Mouse (Mus musculus): ENCODE measurements around the gene Glp2r. TPM values are rescaled to one million over a fixed set of nuclear protein-coding genes. Genes with fewer than 3 reads are reported as not detected.
A peak's percentile ranks its signal among the peaks of the same experiment; 100 is the strongest.

Gene Glp2r
- 0.05 TPM in 1 of 2 replicates, not detected in the other for polyA plus RNA-seq (2015; fragmentation: Nextera tagmentation; extraction: Ambion mirVana)

- WGBS = 81% methylated on average over 14 of the region's 14 CpGs
- Histone ChIP-seq H3K9ac (no peak within 1 kb of the TSS), H3K36me3 (no peaks in the 10 kb centered on the region), H3K4me2 (replicated peaks) (no peak within 1 kb of the TSS), H3K9me3 (no peaks in the 10 kb centered on the region), H3K27ac (no peak within 1 kb of the TSS), H3K4me3 (no peak within 1 kb of the TSS), H3K4me1 (peaks cover 9% of the 10 kb centered on the region; the same call in 1 of the 2 replicates), H3K27me3 (no peaks in the 10 kb centered on the region)
- no peak for ATAC-seq (ENCODE audit: low FRiP score, low read depth)
Measured at GRCm38 (mm10) chr11:67771053-67771452, at the start of gene Glp2r. Gene Glp2r (minus strand): TSS chr11:67771153.

GRCm38 (mm10) chr11:67820221-67820620, 49.3 kb upstream of the Glp2r start:
- H3K27ac ChIP-seq = no peak overlapping the region
- no peak for ATAC-seq (ENCODE audit: low FRiP score, low read depth)
- WGBS = 10% methylated on average over 4 of the region's 4 CpGs
- H3K4me2 ChIP-seq (replicated peaks) = no peak overlapping the region
- H3K4me3 ChIP-seq = no peak overlapping the region
- H3K9me3 ChIP-seq = no peaks in the 10 kb centered on the region
- H3K9ac ChIP-seq = no peak overlapping the region
- no peaks in the 10 kb centered on the region for H3K36me3 ChIP-seq
- H3K4me1 ChIP-seq = peaks cover 10% of the 10 kb centered on the region
- 0 out of 2 replicates have a peak, but pooled peaks cover 2% of the 10 kb centered on the region for H3K27me3 ChIP-seq

GRCm38 (mm10) chr11:67819604-67820003, 48.7 kb upstream of the Glp2r start:
- H3K4me2 ChIP-seq (replicated peaks) = peak overlapping the region; percentile 51
- WGBS = 11% methylated on average over 5 of the region's 5 CpGs
- no peaks in the 10 kb centered on the region for H3K36me3 ChIP-seq
- H3K4me1 ChIP-seq = peaks cover 10% of the 10 kb centered on the region
- 0 out of 2 replicates have a peak, but pooled peaks cover 2% of the 10 kb centered on the region for H3K27me3 ChIP-seq
- no peaks in the 10 kb centered on the region for H3K9me3 ChIP-seq
- no peak overlapping the region for H3K9ac ChIP-seq
- ATAC-seq (ENCODE audit: low FRiP score, low read depth) = no peak
- H3K27ac ChIP-seq = no peak overlapping the region
- 0 out of 2 replicates have a peak overlapping the region, but pooled peaks have one; percentile 5 for H3K4me3 ChIP-seq

- Histone ChIP-seq H3K9ac (no peak overlapping the region), H3K4me2 (replicated peaks) (no peak overlapping the region), H3K27ac (no peak overlapping the region), H3K27me3 (no peaks in the 10 kb centered on the region), H3K36me3 (no peaks in the 10 kb centered on the region), H3K9me3 (no peaks in the 10 kb centered on the region), H3K4me3 (no peak overlapping the region), H3K4me1 (no peaks in the 10 kb centered on the region)
- no peak for ATAC-seq (ENCODE audit: low FRiP score, low read depth)
- 75% methylated on average over 6 of the region's 6 CpGs for WGBS
Measured at GRCm38 (mm10) chr11:67811535-67811934, 40.6 kb upstream of the Glp2r start.

GRCm38 (mm10) chr11:67808051-67808450, 37.1 kb upstream of the Glp2r start:
- no peaks in the 10 kb centered on the region for H3K4me1 ChIP-seq
- H3K4me3 ChIP-seq = no peak overlapping the region
- no peak overlapping the region for H3K4me2 ChIP-seq (replicated peaks)
- H3K9me3 ChIP-seq = no peaks in the 10 kb centered on the region
- no peaks in the 10 kb centered on the region for H3K27me3 ChIP-seq
- WGBS = 85% methylated on average over 5 of the region's 5 CpGs
- H3K27ac ChIP-seq = no peak overlapping the region
- H3K36me3 ChIP-seq = no peaks in the 10 kb centered on the region
- ATAC-seq (ENCODE audit: low FRiP score, low read depth) = no peak
- no peak overlapping the region for H3K9ac ChIP-seq

GRCm38 (mm10) chr11:67806832-67807597, 36.1 kb upstream of the Glp2r start:
- Histone ChIP-seq H3K4me3 (no peak overlapping the region), H3K27me3 (no peaks in the 10 kb centered on the region), H3K36me3 (no peaks in the 10 kb centered on the region), H3K4me1 (no peaks in the 10 kb centered on the region), H3K9me3 (no peaks in the 10 kb centered on the region), H3K27ac (no peak overlapping the region), H3K9ac (no peak overlapping the region), H3K4me2 (replicated peaks) (no peak overlapping the region)
- no peak for ATAC-seq (ENCODE audit: low FRiP score, low read depth)
- WGBS = 82% methylated on average over 11 of the region's 11 CpGs

- Histone ChIP-seq H3K9me3 (no peaks in the 10 kb centered on the region), H3K4me1 (peaks cover 6% of the 10 kb centered on the region), H3K4me2 (replicated peaks) (no peak overlapping the region), H3K9ac (no peak overlapping the region), H3K27ac (no peak overlapping the region), H3K4me3 (no peak overlapping the region), H3K27me3 (no peaks in the 10 kb centered on the region), H3K36me3 (no peaks in the 10 kb centered on the region)
- 94% methylated on average over 1 of the region's 1 CpGs for WGBS
- no peak for ATAC-seq (ENCODE audit: low FRiP score, low read depth)
Measured at GRCm38 (mm10) chr11:67805538-67805937, 34.6 kb upstream of the Glp2r start.

GRCm38 (mm10) chr11:67801169-67801568, 30.2 kb upstream of the Glp2r start:
- ATAC-seq (ENCODE audit: low FRiP score, low read depth) = no peak
- Histone ChIP-seq H3K4me1 (peaks cover 18% of the 10 kb centered on the region), H3K9me3 (no peaks in the 10 kb centered on the region), H3K27ac (no peak overlapping the region), H3K4me3 (no peak overlapping the region), H3K9ac (no peak overlapping the region), H3K27me3 (no peaks in the 10 kb centered on the region), H3K36me3 (no peaks in the 10 kb centered on the region), H3K4me2 (replicated peaks) (no peak overlapping the region)
- WGBS = 44% methylated on average over 8 of the region's 8 CpGs

- H3K4me3 ChIP-seq = no peak overlapping the region
- no peaks in the 10 kb centered on the region for H3K36me3 ChIP-seq
- peaks cover 18% of the 10 kb centered on the region for H3K4me1 ChIP-seq
- H3K9me3 ChIP-seq = no peaks in the 10 kb centered on the region
- no peaks in the 10 kb centered on the region for H3K27me3 ChIP-seq
- no peak overlapping the region for H3K27ac ChIP-seq
- H3K9ac ChIP-seq = no peak overlapping the region
- H3K4me2 ChIP-seq (replicated peaks) = no peak overlapping the region
- no peak for ATAC-seq (ENCODE audit: low FRiP score, low read depth)
Measured at GRCm38 (mm10) chr11:67800130-67800723, 29.3 kb upstream of the Glp2r start.

GRCm38 (mm10) chr11:67797931-67798330, 27.0 kb upstream of the Glp2r start, which contains the start of gene Dhrs7c:
Gene Dhrs7c (plus strand): TSS chr11:67798187.
- H3K27ac ChIP-seq = 0 out of 2 replicates have a peak within 1 kb of the TSS, but pooled peaks have one; percentile 10
- no peak within 1 kb of the TSS for H3K9ac ChIP-seq
- no peak within 1 kb of the TSS for H3K4me3 ChIP-seq

GRCm38 (mm10) chr11:67790182-67790581, 19.2 kb upstream of the Glp2r start:
- no peak for ATAC-seq (ENCODE audit: low FRiP score, low read depth)
- Histone ChIP-seq H3K9ac (no peak overlapping the region), H3K4me1 (no peaks in the 10 kb centered on the region), H3K27me3 (no peaks in the 10 kb centered on the region), H3K27ac (no peak overlapping the region), H3K9me3 (no peaks in the 10 kb centered on the region), H3K4me3 (no peak overlapping the region), H3K4me2 (replicated peaks) (no peak overlapping the region), H3K36me3 (no peaks in the 10 kb centered on the region)
- WGBS = 80% methylated on average over 11 of the region's 11 CpGs

More at GRCm38 (mm10) chr11:67797931-67798330, 27.0 kb upstream of the Glp2r start, which contains the start of gene Dhrs7c:
- 0 out of 2 replicates have a peak within 1 kb of the TSS, but pooled peaks have one; percentile 14 for H3K4me2 ChIP-seq (replicated peaks)
- peaks cover 18% of the 10 kb centered on the region for H3K4me1 ChIP-seq
- H3K9me3 ChIP-seq = no peaks in the 10 kb centered on the region
- no peaks in the 10 kb centered on the region for H3K27me3 ChIP-seq
- WGBS = 52% methylated on average over 7 of the region's 7 CpGs
- no peaks in the 10 kb centered on the region for H3K36me3 ChIP-seq
- ATAC-seq (ENCODE audit: low FRiP score, low read depth) = no peak

- Histone ChIP-seq H3K4me3 (no peak within 1 kb of the TSS), H3K9ac (no peak within 1 kb of the TSS), H3K4me1 (peaks cover 9% of the 10 kb centered on the region; the same call in 1 of the 2 replicates), H3K27ac (no peak within 1 kb of the TSS), H3K27me3 (no peaks in the 10 kb centered on the region; the same call in 1 of the 2 replicates), H3K9me3 (no peaks in the 10 kb centered on the region), H3K4me2 (replicated peaks) (no peak within 1 kb of the TSS), H3K36me3 (no peaks in the 10 kb centered on the region)
- no peak for ATAC-seq (ENCODE audit: low FRiP score, low read depth)
- WGBS = 82% methylated on average over 12 of the region's 12 CpGs
Measured at GRCm38 (mm10) chr11:67774379-67774778, 3.4 kb upstream of the Glp2r start, which contains the start of gene Gsg1l2. Gene Gsg1l2 (plus strand): TSS chr11:67774608.
